Mouse (Mus musculus) urinary bladder, postnatal 10 days (tissue): ENCODE measurements around the gene Hnrnpf.
"Not testable (repeated sequence)": the region's sequence is repeated elsewhere in the genome, so short reads cannot be mapped to it uniquely, and the experiment has no call there.

Source experiments
- DNase-seq: peaks from one replicate; pipeline ENCODE4 v3.0.0; 2022; ENCODE audit warnings: low spot score

Hnrnpf gene

GRCm38 (mm10) chr6:117900126-117901080, at the start of gene Hnrnpf:
Hnrnpf (plus strand) TSS chr6:117900324.
- no peak for DNase-seq

GRCm38 (mm10) chr6:117851747-117852146, 48.4 kb upstream of the Hnrnpf start:
- no peak for DNase-seq

- DNase-seq: no peak
These were observed 42.1 kb upstream of the Hnrnpf start for GRCm38 (mm10) chr6:117857990-117858389.

GRCm38 (mm10) chr6:117861848-117862247, 38.3 kb upstream of the Hnrnpf start, which contains the start of gene Zfp239:
Zfp239 (plus strand) TSS chr6:117862100.
- no peak for DNase-seq

- no peak for DNase-seq
These were observed 37.7 kb upstream of the Hnrnpf start for GRCm38 (mm10) chr6:117862465-117862864.

GRCm38 (mm10) chr6:117862899-117863620, 37.1 kb upstream of the Hnrnpf start:
- no peak for DNase-seq

- no peak for DNase-seq
These were observed 36.4 kb upstream of the Hnrnpf start for GRCm38 (mm10) chr6:117863751-117864150.

GRCm38 (mm10) chr6:117868187-117868586, 31.9 kb upstream of the Hnrnpf start:
- no peak for DNase-seq

GRCm38 (mm10) chr6:117871034-117871433, 29.1 kb upstream of the Hnrnpf start:
- DNase-seq: no peak

- not testable (repeated sequence) for DNase-seq
These were observed 26.7 kb upstream of the Hnrnpf start for GRCm38 (mm10) chr6:117873450-117873849.

GRCm38 (mm10) chr6:117874621-117875281, 25.4 kb upstream of the Hnrnpf start:
- no peak for DNase-seq

GRCm38 (mm10) chr6:117878700-117879407, 21.3 kb upstream of the Hnrnpf start:
- DNase-seq: no peak

GRCm38 (mm10) chr6:117879408-117880115, 20.6 kb upstream of the Hnrnpf start:
- peak; percentile 96 for DNase-seq

GRCm38 (mm10) chr6:117880394-117880838, 19.7 kb upstream of the Hnrnpf start:
- DNase-seq: no peak

- no peak for DNase-seq
These were observed 18.9 kb upstream of the Hnrnpf start for GRCm38 (mm10) chr6:117881229-117881628.

- DNase-seq: no peak
These were observed 18.1 kb upstream of the Hnrnpf start for GRCm38 (mm10) chr6:117881997-117882396.

GRCm38 (mm10) chr6:117885943-117886342, 14.2 kb upstream of the Hnrnpf start:
- DNase-seq: no peak

GRCm38 (mm10) chr6:117888032-117888431, 12.1 kb upstream of the Hnrnpf start:
- DNase-seq: no peak

GRCm38 (mm10) chr6:117888642-117889096, 11.5 kb upstream of the Hnrnpf start:
- DNase-seq: no peak

- DNase-seq: no peak
These were observed 9.9 kb upstream of the Hnrnpf start for GRCm38 (mm10) chr6:117890257-117890656.
